ENCODE assay signal across 8 mouse cellular contexts in the genomic region with DNA sequence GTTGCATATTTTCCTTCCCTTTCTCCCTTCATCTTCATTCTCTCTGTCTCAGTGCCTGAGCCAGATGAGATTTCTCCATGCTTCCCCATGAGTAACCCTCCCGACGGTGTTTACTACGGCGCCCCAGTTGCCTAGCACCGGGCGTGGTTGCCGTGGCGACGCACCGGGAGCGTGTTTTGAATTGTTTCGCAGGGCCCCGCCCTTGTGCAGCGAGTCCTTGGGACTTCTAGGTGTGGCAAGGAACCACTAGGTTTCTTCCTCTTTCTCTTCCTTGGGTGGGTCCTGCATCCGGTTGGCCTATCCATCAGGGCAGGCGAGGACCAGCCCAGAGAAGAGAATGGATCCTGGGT. TPM values are rescaled to one million over a fixed set of nuclear protein-coding genes. Genes with fewer than 3 reads are reported as not detected.
DNase-seq lines count a peak whose midpoint lies in the region; ATAC-seq lines count a peak whose summit lies in the region.

No protein-coding gene starts in this region.

- peak overlapping the region; percentile 43 for H3K27ac ChIP-seq in intestine, embryonic 16.5 days (ENCODE audit: low read length)

- H3K4me1 ChIP-seq in intestine, embryonic 16.5 days (ENCODE audit: control insufficient read depth, insufficient read depth, low read length): peaks cover 21% of the 10 kb centered on the region
- H3K4me1 ChIP-seq in megakaryocyte, embryonic 14.5 days: peaks cover 14% of the 10 kb centered on the region

- ATAC-seq in granulocyte monocyte progenitor cell, adult 5-6 weeks (replicated peaks; ENCODE audit: poor library complexity, severe bottlenecking): peak; percentile 89
- ATAC-seq in intestine, embryonic 16.5 days: peak; percentile 84
- ATAC-seq in erythroid progenitor cell, adult 5-6 weeks (replicated peaks; ENCODE audit: low FRiP score, poor library complexity, severe bottlenecking): no peak

- no peaks in the 10 kb centered on the region for H3K36me3 ChIP-seq in intestine, embryonic 16.5 days (ENCODE audit: control insufficient read depth, insufficient read depth, low read length)
- H3K36me3 ChIP-seq in megakaryocyte, embryonic 14.5 days (replicated peaks; ENCODE audit: low read length): no peaks in the 10 kb centered on the region

- H3K9ac ChIP-seq in intestine, embryonic 16.5 days (ENCODE audit: low read depth, low read length): peak overlapping the region; percentile 17; the same call in 1 of the 2 replicates

- H3K4me3 ChIP-seq in intestine, embryonic 16.5 days (ENCODE audit: low read length): no peak overlapping the region
- H3K4me3 ChIP-seq in megakaryocyte, embryonic 14.5 days (replicated peaks): peak overlapping the region; percentile 47

- H3K27me3 ChIP-seq in intestine, embryonic 16.5 days (replicated peaks; ENCODE audit: control insufficient read depth, insufficient read depth, low read length): no peaks in the 10 kb centered on the region
- peaks cover 45% of the 10 kb centered on the region for H3K27me3 ChIP-seq in megakaryocyte, embryonic 14.5 days (replicated peaks)

- intact Hi-C loops in left cerebral cortex, postnatal 10 days (cut with DNase I): no loop called here

- peak; percentile 98 for DNase-seq in ZHBTc4 (ENCODE audit: low read depth, low spot score)
- peak; percentile 82 for DNase-seq in embryo, embryonic 9.5 days (ENCODE audit: extremely low spot score)
- DNase-seq in left cerebral cortex, postnatal 10 days (ENCODE audit: extremely low spot score in 1 of 2, low spot score in 2 of 2): peak; percentile 74 to 92
- peak; percentile 85 for DNase-seq in right cerebral cortex, postnatal 14 days

- no peaks in the 10 kb centered on the region for H3K9me3 ChIP-seq in intestine, embryonic 16.5 days (ENCODE audit: control insufficient read depth, low read length)
- H3K9me3 ChIP-seq in megakaryocyte, embryonic 14.5 days: peaks cover 39% of the 10 kb centered on the region

- H3K4me2 ChIP-seq in intestine, embryonic 16.5 days (ENCODE audit: low read depth, low read length): peak overlapping the region; percentile 30

- 6% methylated on average over 16 of the region's 16 CpGs for WGBS in intestine, embryonic 16.5 days

RNA-seq across cellular contexts. Expression of a gene that starts 1.4 kb away (rescaled TPM):
- not detected in 2 replicates for total RNA-seq in granulocyte monocyte progenitor cell, adult 5-6 weeks (2014; fragmentation: Nextera tagmentation)
- not detected in 2 replicates for total RNA-seq in granulocyte monocyte progenitor cell, adult 5-6 weeks (2017)
- 0.33 and 0.47 TPM in 2 replicates for polyA plus RNA-seq in intestine, embryonic 16.5 days (2015; fragmentation: Nextera tagmentation; extraction: Ambion mirVana)
- not detected for total RNA-seq in left cerebral cortex, postnatal 10 days (2021)
- not detected in 2 replicates for polyA plus RNA-seq in megakaryocyte, embryonic 14.5 days (2012; ENCODE audit: insufficient read depth, low replicate concordance)
- total RNA-seq in erythroid progenitor cell, adult 5-6 weeks (2015; ENCODE audit: low replicate concordance): not detected in 2 replicates
- total RNA-seq in erythroid progenitor cell, adult 5-6 weeks (2017; ENCODE audit: low replicate concordance): not detected in 2 replicates

RNA-seq across cellular contexts. Expression of a gene that starts 54.9 kb away (rescaled TPM):
- 3.1 and 10.8 TPM in 2 replicates for total RNA-seq in granulocyte monocyte progenitor cell, adult 5-6 weeks (2014; fragmentation: Nextera tagmentation)
- total RNA-seq in granulocyte monocyte progenitor cell, adult 5-6 weeks (2017): 6.7 and 29.6 TPM in 2 replicates
- polyA plus RNA-seq in intestine, embryonic 16.5 days (2015; fragmentation: Nextera tagmentation; extraction: Ambion mirVana): 74.0 and 83.9 TPM in 2 replicates
- 10 to 100 TPM; 37.8 to 39.5 TPM for total RNA-seq in left cerebral cortex, postnatal 10 days (2021)
- 3.9 TPM in 1 of 2 replicates, not detected in the other for polyA plus RNA-seq in megakaryocyte, embryonic 14.5 days (2012; ENCODE audit: insufficient read depth, low replicate concordance)
- total RNA-seq in erythroid progenitor cell, adult 5-6 weeks (2015; ENCODE audit: low replicate concordance): 192 and 305 TPM in 2 replicates
- total RNA-seq in erythroid progenitor cell, adult 5-6 weeks (2017; ENCODE audit: low replicate concordance): 368 and 376 TPM in 2 replicates

RNA-seq across cellular contexts. Expression of a gene that starts 54.9 kb away (rescaled TPM):
- total RNA-seq in granulocyte monocyte progenitor cell, adult 5-6 weeks (2014; fragmentation: Nextera tagmentation): 1.7 and 4.4 TPM in 2 replicates
- 2.3 and 2.5 TPM in 2 replicates for total RNA-seq in granulocyte monocyte progenitor cell, adult 5-6 weeks (2017)
- 36.9 and 37.6 TPM in 2 replicates for polyA plus RNA-seq in intestine, embryonic 16.5 days (2015; fragmentation: Nextera tagmentation; extraction: Ambion mirVana)
- 10 to 100 TPM; 98.1 TPM for total RNA-seq in left cerebral cortex, postnatal 10 days (2021)
- polyA plus RNA-seq in megakaryocyte, embryonic 14.5 days (2012; ENCODE audit: insufficient read depth, low replicate concordance): 1.1 and 2.3 TPM in 2 replicates
- 110 and 154 TPM in 2 replicates for total RNA-seq in erythroid progenitor cell, adult 5-6 weeks (2015; ENCODE audit: low replicate concordance)
- 96.5 and 104 TPM in 2 replicates for total RNA-seq in erythroid progenitor cell, adult 5-6 weeks (2017; ENCODE audit: low replicate concordance)

RNA-seq across cellular contexts. Expression of a gene that starts 57.5 kb away (rescaled TPM):
- not detected in 2 replicates for total RNA-seq in granulocyte monocyte progenitor cell, adult 5-6 weeks (2014; fragmentation: Nextera tagmentation)
- not detected in 2 replicates for total RNA-seq in granulocyte monocyte progenitor cell, adult 5-6 weeks (2017)
- 0.10 and 0.11 TPM in 2 replicates for polyA plus RNA-seq in intestine, embryonic 16.5 days (2015; fragmentation: Nextera tagmentation; extraction: Ambion mirVana)
- total RNA-seq in left cerebral cortex, postnatal 10 days (2021): not detected
- not detected in 2 replicates for polyA plus RNA-seq in megakaryocyte, embryonic 14.5 days (2012; ENCODE audit: insufficient read depth, low replicate concordance)
- 1.7 TPM in 1 of 2 replicates, not detected in the other for total RNA-seq in erythroid progenitor cell, adult 5-6 weeks (2015; ENCODE audit: low replicate concordance)
- total RNA-seq in erythroid progenitor cell, adult 5-6 weeks (2017; ENCODE audit: low replicate concordance): not detected in 2 replicates

Comparison
In these comparisons a context has a peak if more than half of its experiments do, and no peak if none do; other contexts are left out.
1. RNA of a gene that starts 54.9 kb away (total RNA-seq): 192 to 376 TPM in erythroid progenitor cell, adult 5-6 weeks; 37.8 to 39.5 TPM in left cerebral cortex, postnatal 10 days and 3.1 to 29.6 TPM in granulocyte monocyte progenitor cell, adult 5-6 weeks; every median in the first group is over 4 times any median in the second.
2. RNA of a gene that starts 54.9 kb away (total RNA-seq): 96.5 to 154 TPM in erythroid progenitor cell, adult 5-6 weeks and 98.1 TPM in left cerebral cortex, postnatal 10 days; 1.7 to 4.4 TPM in granulocyte monocyte progenitor cell, adult 5-6 weeks; every median in the first group is over 10 times any median in the second.
3. Peak in every context shown above with its lines, with median percentiles within 50 percentile points of each other: DNase-seq.